Mouse (Mus musculus): ENCODE measurements at regions not wholly inside any gene's neighbourhood (a gene's known extent, or its start where the extent isn't known, plus 50 kb on each side); places are given as distances from the start of the nearest gene placed in this dataset.

GRCm38 (mm10) chr13:73117633-73118076 lies 142.6 kb upstream of the Irx4 start:
- TF ChIP-seq CTCF (IDR thresholded peaks at IDR 0.05; ENCODE audit: borderline replicate concordance, control insufficient read depth, extremely low read depth, insufficient read depth, low read length, poor library complexity) (no peak), POLR2A (IDR thresholded peaks at IDR 0.05; ENCODE audit: control insufficient read depth, extremely low read depth, insufficient read depth, low read length, poor library complexity) (no peak)
